Mouse (Mus musculus): ENCODE data around the gene Hist3h2ba. TPM values are rescaled to one million over a fixed set of nuclear protein-coding genes. Genes with fewer than 3 reads are reported as not detected.

Hist3h2ba gene
- total RNA-seq (2021) = 10 to 100 TPM; 82.1 to 87.0 TPM
- long read RNA-seq, transcript Hist3h2ba-201 (1 exons, 614 nt) = major isoform, 9 of 9 reads
- long read RNA-seq, partial matches to known transcripts = 0 of 9 reads
- long read RNA-seq, other reads (novel, unspliced or antisense) = 0 of 9 reads

- peak; percentile 76 to 93 for DNase-seq (ENCODE audit: low spot score in 2 of 2)
These were observed at the start of gene Hist3h2ba for GRCm38 (mm10) chr11:58948542-58949479. Gene Hist3h2ba, plus strand, starts transcription at chr11:58948920.

- DNase-seq (ENCODE audit: low spot score in 2 of 2) = no peak
These were observed 47.6 kb upstream of the Hist3h2ba start for GRCm38 (mm10) chr11:58901080-58901479.

- DNase-seq (ENCODE audit: low spot score in 2 of 2) = peak; percentile 92 to 97
These were observed 45.0 kb upstream of the Hist3h2ba start, which contains the start of gene Zfp39 for GRCm38 (mm10) chr11:58903511-58904409. Gene Zfp39, minus strand, starts transcription at chr11:58904225.

DNA sequence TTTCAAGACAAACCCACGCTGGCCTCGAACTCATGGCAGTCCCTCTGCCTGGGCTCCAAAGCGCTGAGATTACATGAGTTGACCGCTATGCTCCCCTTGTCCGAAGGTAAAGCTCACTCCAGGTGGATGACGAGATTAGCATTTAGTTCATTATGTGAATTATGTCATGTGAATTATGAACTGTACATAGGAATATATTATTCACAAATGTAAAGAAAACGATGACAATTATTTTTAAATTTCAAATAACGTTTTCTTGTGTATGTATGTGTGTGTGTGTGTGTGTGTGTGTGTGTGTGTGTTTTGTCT is 44.4 kb upstream of the Hist3h2ba start:
- DNase-seq (ENCODE audit: low spot score in 2 of 2) = no peak

DNA sequence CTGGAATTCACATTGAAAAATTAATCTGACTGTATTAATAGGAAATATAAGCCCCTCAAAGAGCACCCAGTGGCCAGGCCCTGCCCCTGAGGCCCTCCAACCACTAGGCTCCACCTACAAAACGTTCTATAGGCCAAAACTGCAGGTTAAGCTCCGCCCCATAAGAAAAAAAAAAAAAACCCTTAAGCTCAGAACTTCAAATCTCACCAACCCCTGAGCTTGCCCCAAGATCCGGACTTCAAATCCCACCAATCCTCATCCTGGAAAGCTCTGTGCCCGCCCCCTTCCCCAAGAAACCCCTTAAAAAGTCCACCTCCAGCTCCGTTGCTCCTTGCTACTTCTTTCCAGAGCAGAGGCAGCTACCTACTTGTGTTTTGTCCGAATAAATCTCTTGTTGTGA is 43.9 kb upstream of the Hist3h2ba start:
- no peak for DNase-seq (ENCODE audit: low spot score in 2 of 2)

- DNase-seq (ENCODE audit: low spot score in 2 of 2) = no peak
These were observed 34.9 kb upstream of the Hist3h2ba start for GRCm38 (mm10) chr11:58913776-58914175.

DNA sequence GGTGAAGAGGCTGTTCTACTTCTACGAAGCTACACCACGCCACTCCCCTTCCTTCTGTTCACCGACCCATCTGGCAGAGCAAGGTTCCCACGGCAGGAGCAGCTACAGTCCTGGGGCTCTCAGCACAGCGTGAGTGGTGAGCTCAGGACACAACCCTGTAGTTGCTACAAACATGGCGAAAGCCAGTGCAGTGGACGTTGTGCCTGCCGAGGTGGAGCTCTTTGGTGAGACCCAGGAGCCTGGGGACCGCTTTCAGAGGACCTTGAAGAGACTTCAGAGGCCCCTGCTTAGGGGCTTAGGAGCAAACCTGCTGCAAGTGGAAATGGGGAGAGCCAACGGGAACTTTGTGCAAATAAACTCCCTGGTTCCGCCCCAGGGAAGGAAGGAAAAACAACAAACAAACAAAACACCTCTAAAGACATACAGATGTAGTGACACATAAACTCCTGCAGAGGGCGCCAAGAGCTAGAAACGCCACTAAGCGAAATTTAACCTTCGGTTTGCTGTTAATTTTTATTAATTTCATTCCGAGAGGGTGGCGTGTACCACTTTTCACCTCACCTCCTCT is 34.2 kb upstream of the Hist3h2ba start:
- DNase-seq (ENCODE audit: low spot score in 2 of 2) = no peak

GRCm38 (mm10) chr11:58916879-58917744 is 31.6 kb upstream of the Hist3h2ba start:
- DNase-seq (ENCODE audit: low spot score in 2 of 2) = no peak

- no peak for DNase-seq (ENCODE audit: low spot score in 2 of 2)
These were observed 30.9 kb upstream of the Hist3h2ba start, which contains the start of gene Btnl10 for GRCm38 (mm10) chr11:58917745-58918366. Gene Btnl10, plus strand, starts transcription at chr11:58917908.

- no peak for DNase-seq (ENCODE audit: low spot score in 2 of 2)
These were observed 30.0 kb upstream of the Hist3h2ba start for GRCm38 (mm10) chr11:58918759-58919158.

DNA sequence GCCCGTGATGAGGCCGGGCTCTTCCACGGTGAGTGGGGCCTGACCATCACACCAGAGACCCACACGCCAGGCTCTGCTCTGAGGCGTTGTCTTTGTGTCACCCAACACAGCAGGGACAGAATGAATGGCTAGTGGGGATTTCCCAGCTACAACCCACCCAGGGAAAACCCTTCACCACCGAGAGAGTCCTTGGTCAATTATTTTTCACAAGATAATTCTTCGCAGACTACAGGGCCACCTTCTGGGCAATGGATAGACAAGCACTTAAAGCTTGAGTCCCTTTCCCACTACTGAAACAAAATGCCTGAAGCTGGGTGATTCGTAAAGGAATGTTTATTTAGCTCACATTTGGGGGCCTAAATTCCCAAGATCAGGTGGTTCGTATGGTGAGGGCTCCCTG is 26.3 kb upstream of the Hist3h2ba start:
- DNase-seq (ENCODE audit: low spot score in 2 of 2) = no peak

GRCm38 (mm10) chr11:58926651-58927050 is 22.1 kb upstream of the Hist3h2ba start:
- DNase-seq (ENCODE audit: low spot score in 2 of 2) = no peak

DNA sequence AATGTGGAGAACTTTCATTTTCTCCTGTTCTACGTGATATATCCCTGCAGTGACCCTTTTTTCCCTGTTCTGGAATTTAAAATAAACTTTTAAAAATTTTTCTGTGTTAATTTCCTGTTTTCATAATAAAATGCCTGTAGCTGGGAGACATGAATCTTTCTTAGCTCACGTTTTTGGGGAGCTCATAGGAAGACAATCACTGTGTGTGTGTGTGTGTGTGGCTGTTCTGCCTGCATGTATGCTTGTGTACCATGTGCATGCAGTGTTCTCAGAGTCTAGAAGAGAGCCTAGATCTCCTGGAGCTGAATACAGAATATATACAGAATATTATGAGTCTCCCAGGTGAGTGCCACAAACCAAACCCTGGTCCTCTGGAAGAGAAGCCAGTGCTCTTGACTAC is 21.7 kb upstream of the Hist3h2ba start:
- no peak for DNase-seq (ENCODE audit: low spot score in 2 of 2)

DNA sequence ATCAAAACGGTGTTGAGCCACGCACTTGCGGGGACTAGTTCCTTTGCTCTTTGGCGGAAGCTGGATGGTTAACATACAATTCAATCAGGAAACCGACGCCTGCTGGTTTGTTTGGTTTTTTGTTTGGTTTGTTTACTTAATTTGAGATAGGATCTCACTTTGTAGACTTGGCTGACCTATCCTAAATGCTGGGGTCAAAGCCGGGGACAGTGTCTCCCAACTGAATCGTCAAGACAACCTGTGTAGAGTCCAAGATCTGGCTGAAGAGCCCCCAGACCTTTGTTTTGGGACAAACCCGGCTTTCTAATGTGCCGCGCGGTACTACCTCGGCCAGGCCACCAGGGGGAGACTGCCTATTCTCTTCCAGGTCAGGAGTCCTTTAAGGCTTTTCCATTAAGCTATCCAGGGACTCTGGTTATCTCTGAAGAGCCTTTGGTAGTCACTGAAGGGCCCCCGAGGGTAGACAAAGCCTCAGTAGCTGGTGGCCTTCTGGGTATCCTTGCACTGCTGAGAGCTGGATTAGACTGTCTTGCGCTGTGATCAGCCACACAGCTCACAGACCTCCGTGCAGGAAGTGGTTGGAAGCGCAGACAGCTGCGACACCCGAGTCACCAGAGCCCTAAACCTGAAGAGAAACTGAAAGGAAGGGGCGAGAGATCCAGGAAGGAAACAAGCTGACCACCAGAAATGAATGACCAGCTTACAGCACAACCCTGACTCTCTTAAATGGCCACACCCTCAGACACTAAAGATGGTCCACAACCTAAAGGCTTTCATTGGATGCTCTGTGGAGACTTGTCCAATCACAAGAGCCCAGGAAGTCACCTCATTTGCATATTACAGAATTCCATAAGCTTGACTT is 20.7 kb upstream of the Hist3h2ba start:
- peak in 1 of 2 experiments; percentile 50 for DNase-seq (ENCODE audit: low spot score in 2 of 2)

DNA sequence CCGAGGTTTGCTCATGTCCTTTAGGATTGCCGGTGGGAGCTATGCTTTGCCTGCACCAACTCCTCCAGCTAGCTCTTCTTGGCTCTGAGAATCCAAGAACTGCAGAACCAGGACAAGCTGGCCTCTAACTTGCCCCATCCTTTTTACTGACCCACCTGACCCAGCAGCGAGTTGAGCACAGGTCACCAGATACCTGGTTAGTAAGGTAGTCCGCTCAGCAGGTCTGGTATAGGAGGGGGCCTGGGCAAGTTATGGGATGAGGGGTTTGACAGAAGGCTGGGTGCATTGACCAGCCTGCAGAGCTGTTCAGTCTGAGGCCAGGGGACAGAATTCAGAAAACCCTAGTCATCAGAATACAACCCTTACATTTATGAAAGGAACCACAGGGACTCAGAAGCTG is 19.7 kb upstream of the Hist3h2ba start:
- no peak for DNase-seq (ENCODE audit: low spot score in 2 of 2)

GRCm38 (mm10) chr11:58929641-58930040 is 19.1 kb upstream of the Hist3h2ba start:
- DNase-seq (ENCODE audit: low spot score in 2 of 2) = no peak

DNA sequence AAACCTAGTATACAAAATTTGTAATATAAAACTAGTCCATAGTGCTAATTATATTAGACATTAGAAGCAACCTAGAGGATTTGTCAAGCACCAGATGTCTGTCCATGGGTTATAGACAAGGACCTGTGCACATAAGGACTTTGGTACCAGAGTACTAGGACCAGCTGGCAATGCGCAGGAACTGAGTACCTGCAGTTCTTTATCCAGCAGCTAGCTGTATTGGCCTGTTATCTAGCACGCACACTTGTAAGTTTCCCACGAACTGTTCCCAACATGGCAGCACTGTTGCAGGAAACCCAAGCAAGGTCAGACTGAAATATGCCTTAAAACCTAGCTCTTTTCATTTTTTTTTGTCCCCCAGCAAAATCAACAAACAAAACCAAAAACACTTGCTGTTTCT is 18.5 kb upstream of the Hist3h2ba start:
- no peak for DNase-seq (ENCODE audit: low spot score in 2 of 2)

GRCm38 (mm10) chr11:58931576-58931975 is 17.1 kb upstream of the Hist3h2ba start:
- no peak for DNase-seq (ENCODE audit: low spot score in 2 of 2)

GRCm38 (mm10) chr11:58937909-58938308 is 10.8 kb upstream of the Hist3h2ba start:
- no peak for DNase-seq (ENCODE audit: low spot score in 2 of 2)
